ENCODE assay signal across 26 mouse cellular contexts in the genomic region with DNA sequence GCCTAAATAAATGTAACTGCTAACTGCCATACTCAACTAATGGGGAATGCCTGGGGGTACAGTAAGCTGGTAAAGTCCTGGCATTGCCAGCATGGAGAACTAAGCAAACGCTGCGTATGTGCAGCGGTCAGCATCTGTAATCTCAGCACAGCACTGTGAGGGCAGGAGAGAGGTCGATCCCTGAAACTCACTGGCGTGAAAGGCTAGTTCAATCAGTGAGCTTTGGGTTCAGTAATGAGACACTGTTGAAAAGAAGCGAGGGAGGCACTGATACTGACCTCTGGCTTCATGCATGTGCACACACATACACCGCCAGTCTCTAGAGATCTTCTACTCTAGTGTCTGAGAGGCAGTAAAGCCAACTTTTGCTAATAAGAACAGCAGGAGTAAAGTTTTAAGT. TPM values are rescaled to one million over a fixed set of nuclear protein-coding genes. Genes with fewer than 3 reads are reported as not detected.
A peak's percentile ranks its signal among the peaks of the same experiment; 100 is the strongest.
DNase-seq lines count a peak whose midpoint lies in the region; ATAC-seq lines count a peak whose summit lies in the region.
"Had no signal": no experiment of that assay in that cellular context is flagged by ENCODE, and none has a peak within 500 bp of the region (broad histone marks: within the 10 kb centered on the region; RNA-seq: fewer than 3 reads in every experiment).

No protein-coding gene starts in this region.

- ATAC-seq in kidney, embryonic 16.5 days (ENCODE audit: low FRiP score, low TSS enrichment) = peak; percentile 61; the same call in 1 of the 2 replicates
- no peak for ATAC-seq in megakaryocyte, adult 5-6 weeks (ENCODE audit: poor library complexity, severe bottlenecking)
- ATAC-seq: forebrain, embryonic 14.5 days; intestine, postnatal 0 days had no signal

- H3K9me3 ChIP-seq in kidney, embryonic 16.5 days (ENCODE audit: low read length) = no peaks in the 10 kb centered on the region
- no peaks in the 10 kb centered on the region for H3K9me3 ChIP-seq in megakaryocyte, embryonic 14.5 days
- H3K9me3 ChIP-seq: embryonic facial prominence, embryonic 12.5 days; G1E; liver, embryonic 13.5 days; midbrain, embryonic 12.5 days had no signal

- no peaks in the 10 kb centered on the region for H3K27me3 ChIP-seq in kidney, embryonic 16.5 days (ENCODE audit: insufficient read depth, low read length)
- H3K27me3 ChIP-seq in megakaryocyte, embryonic 14.5 days (replicated peaks) = no peaks in the 10 kb centered on the region
- H3K27me3 ChIP-seq: embryonic facial prominence, embryonic 12.5 days; liver, embryonic 13.5 days; midbrain, embryonic 12.5 days; neural tube, embryonic 13.5 days had no signal

- no peak overlapping the region for H3K4me3 ChIP-seq in kidney, embryonic 16.5 days (ENCODE audit: low read length)
- peak overlapping the region; percentile 46 for H3K4me3 ChIP-seq in megakaryocyte, embryonic 14.5 days (replicated peaks)
- H3K4me3 ChIP-seq: embryonic facial prominence, embryonic 12.5 days; liver, embryonic 13.5 days; midbrain, embryonic 12.5 days; neural tube, embryonic 13.5 days had no signal

- peaks cover 12% of the 10 kb centered on the region for H3K4me1 ChIP-seq in kidney, embryonic 16.5 days (ENCODE audit: insufficient read depth, low read length)
- H3K4me1 ChIP-seq in megakaryocyte, embryonic 14.5 days = peaks cover 72% of the 10 kb centered on the region

- no peaks in the 10 kb centered on the region for H3K36me3 ChIP-seq in kidney, embryonic 16.5 days (ENCODE audit: insufficient read depth, low read length)
- peaks cover 50% of the 10 kb centered on the region for H3K36me3 ChIP-seq in megakaryocyte, embryonic 14.5 days (replicated peaks; ENCODE audit: low read length)
- H3K36me3 ChIP-seq: embryonic facial prominence, embryonic 12.5 days had no signal

- H3K9ac ChIP-seq in kidney, embryonic 16.5 days (replicated peaks; ENCODE audit: low read length) = no peak overlapping the region
- H3K9ac ChIP-seq: embryonic facial prominence, embryonic 12.5 days; hindbrain, embryonic 14.5 days; liver, embryonic 13.5 days; lung, embryonic 14.5 days; midbrain, embryonic 12.5 days; neural tube, embryonic 13.5 days had no signal

- DNase-seq in embryo, embryonic 10 days (ENCODE audit: low spot score) = peak; percentile 52
- no peak for DNase-seq in embryo, embryonic 9.5 days (ENCODE audit: extremely low spot score)
- no peak for DNase-seq in kidney, postnatal 14 days
- peak; percentile 13 for DNase-seq in retina, postnatal 1 day
- DNase-seq in adrenal gland, adult (ENCODE audit: inconsistent age in 2 of 2, low spot score in 1 of 2) = no peak
- DNase-seq: adrenal gland, postnatal 10 days; cerebellum, adult 18-20 months; cerebellum, postnatal 10 days; gastrocnemius, postnatal 14 days; heart, adult 18-20 months; heart, postnatal 4 days; liver, embryonic 13.5 days; lung, embryonic 14.5 days; lung, postnatal 14 days; right cerebral cortex, postnatal 14 days had no signal

- no peak overlapping the region for H3K4me2 ChIP-seq in kidney, embryonic 16.5 days (replicated peaks; ENCODE audit: low read depth, low read length)
- H3K4me2 ChIP-seq: embryonic facial prominence, embryonic 12.5 days; heart, embryonic 11.5 days; hindbrain, embryonic 14.5 days; liver, embryonic 13.5 days; lung, embryonic 14.5 days; midbrain, embryonic 12.5 days; neural tube, embryonic 13.5 days had no signal

- 38% methylated on average over 7 of the region's 7 CpGs for WGBS in kidney, embryonic 16.5 days

- no peak overlapping the region for H3K27ac ChIP-seq in kidney, embryonic 16.5 days (ENCODE audit: low read length)
- H3K27ac ChIP-seq: embryonic facial prominence, embryonic 12.5 days; hindbrain, embryonic 14.5 days; liver, embryonic 13.5 days; midbrain, embryonic 12.5 days; neural tube, embryonic 13.5 days had no signal

RNA-seq across cellular contexts. Expression of gene Rap1a, which starts 18.7 kb away (rescaled TPM):
- polyA plus RNA-seq in kidney, embryonic 16.5 days (2015; fragmentation: Nextera tagmentation; extraction: Ambion mirVana) = 99.3 and 104 TPM in 2 replicates
- 3.2 and 38.3 TPM in 2 replicates for polyA plus RNA-seq in megakaryocyte, embryonic 14.5 days (2012; ENCODE audit: insufficient read depth, low replicate concordance)
- total RNA-seq in megakaryocyte, adult 5-6 weeks (2015) = 278 and 301 TPM in 2 replicates
- 210 and 223 TPM in 2 replicates for total RNA-seq in megakaryocyte, adult 5-6 weeks (2017)

Comparison
In these comparisons a context has a peak if more than half of its experiments do, and no peak if none do; other contexts are left out.
1. DNase-seq: peak in embryo, embryonic 10 days (single experiment) and retina, postnatal 1 day (single experiment); none in embryo, embryonic 9.5 days (single experiment), kidney, postnatal 14 days (single experiment) and adrenal gland, adult (0 of 2).